Mouse (Mus musculus) thymus, adult 2 months (tissue): ENCODE measurements around the gene Ryr2. TPM values are rescaled to one million over a fixed set of nuclear protein-coding genes. Genes with fewer than 3 reads are reported as not detected.
"Not testable (repeated sequence)": the region's sequence is repeated elsewhere in the genome, so short reads cannot be mapped to it uniquely, and the experiment has no call there.

Experiments used
- DNase-seq: peaks from one replicate; pipeline ENCODE4 v3.0.0; 2021
- H3K27ac ChIP-seq: fragments of 200-500 bp; 2 replicates; pipeline ENCODE4 v1.5.1; 2012; ENCODE audit warnings: low read length, control low read depth; ENCODE audit not compliant: control insufficient read depth, insufficient read depth
- H3K27me3 ChIP-seq: fragments of 200-500 bp; 2 replicates; pipeline ENCODE4 v1.6.1; 2012; ENCODE audit warnings: mild to moderate bottlenecking, low read length, moderate library complexity, mixed read lengths; ENCODE audit not compliant: control insufficient read depth, insufficient read depth
- H3K36me3 ChIP-seq: fragments of 200-500 bp; 2 replicates; pipeline ENCODE4 v1.6.1; 2012; ENCODE audit warnings: mild to moderate bottlenecking, low read length, moderate library complexity; ENCODE audit not compliant: control insufficient read depth, insufficient read depth
- H3K4me1 ChIP-seq: fragments of 200-500 bp; replicated peaks from 2 replicates; pipeline ENCODE4 v1.6.1; 2012; ENCODE audit warnings: low read length; ENCODE audit not compliant: control insufficient read depth, insufficient read depth
- H3K4me3 ChIP-seq: fragments of 200-500 bp; 2 replicates; pipeline ENCODE4 v1.5.1; 2012; ENCODE audit warnings: mild to moderate bottlenecking, low read length, control low read depth, moderate library complexity; ENCODE audit not compliant: control insufficient read depth, insufficient read depth
- CTCF ChIP-seq: fragments of 200-500 bp; IDR thresholded peaks from 2 replicates; pipeline ENCODE4 v1.5.1; 2012; ENCODE audit warnings: mild to moderate bottlenecking, control low read depth, low read length, moderate library complexity, borderline replicate concordance; ENCODE audit not compliant: control insufficient read depth, poor library complexity, insufficient read depth; ENCODE audit errors: extremely low read depth
- POLR2A ChIP-seq: fragments of 200-500 bp; IDR thresholded peaks from 2 replicates; pipeline ENCODE4 v1.6.1; 2012; ENCODE audit warnings: mild to moderate bottlenecking, low read length, control low read depth, moderate library complexity; ENCODE audit not compliant: control insufficient read depth, poor library complexity, insufficient read depth; ENCODE audit errors: extremely low read depth
- WGBS: fragments of 180-500 bp; shearing (Covaris S2); methylation state at CpG from one replicate; pipeline ENCODE4 v1.1.7; 2018; 5-methylcytosine and 5-hydroxymethylcytosine counted together
- polyA plus RNA-seq: library from polyadenylated mRNA; depleted of rRNA; stranded (reverse); fragments of >200 nt; gene quantifications from 2 replicates; pipeline ENCODE4 v1.2.3, GENCODE M21; 2012; rRNA removed

The Ryr2 gene
- polyA plus RNA-seq, result 0.61 and 3.6 TPM in 2 replicates

DNA sequence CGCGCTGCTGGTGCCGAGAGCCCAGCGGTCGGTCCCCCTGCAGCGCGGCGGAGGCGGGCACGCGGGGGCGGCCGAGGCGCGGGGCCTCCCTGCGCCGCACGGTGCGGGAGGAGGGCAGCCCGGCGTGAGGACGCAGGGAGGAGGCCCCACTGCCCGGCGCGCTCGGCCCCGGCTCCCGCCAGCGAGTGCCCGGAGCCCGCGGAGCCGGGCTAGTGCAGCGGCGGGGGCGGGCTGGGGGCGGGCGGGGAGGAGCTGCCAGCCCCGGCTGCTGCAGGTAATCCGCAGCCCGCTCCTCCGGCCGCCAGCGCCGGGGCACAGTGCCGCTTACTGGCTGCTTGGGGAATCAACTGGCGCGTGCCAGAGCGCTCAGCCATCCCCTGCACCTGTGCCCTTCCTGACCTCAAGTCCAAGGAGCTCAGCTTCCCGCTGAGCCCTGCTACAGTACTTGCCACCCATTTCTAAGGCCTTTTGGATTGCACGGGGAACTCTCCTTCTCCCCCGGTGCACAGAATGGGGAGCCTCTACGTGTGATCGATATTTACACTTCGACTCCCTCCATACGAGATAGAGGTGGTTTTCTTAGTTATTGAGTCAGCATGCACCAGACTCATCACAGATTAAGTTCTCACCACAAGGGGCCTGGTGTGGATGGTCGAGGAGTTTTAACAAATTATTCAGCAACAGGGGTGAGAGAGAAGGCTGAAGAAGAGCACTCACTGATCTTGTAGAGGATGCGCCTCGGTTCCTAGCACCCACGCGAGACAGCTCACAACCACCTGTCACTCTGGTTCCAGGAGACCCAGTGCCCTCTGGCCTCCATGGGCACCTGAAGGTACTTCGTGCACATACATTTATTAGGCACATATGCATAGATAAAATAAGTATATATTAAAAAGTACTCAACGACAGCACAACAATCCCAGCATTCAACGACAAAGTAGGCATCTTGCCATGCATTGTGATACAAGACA, at the start of gene Ryr2:
Ryr2 (minus strand) TSS at position 284 of the 971 bp plus-strand sequence.
- H3K4me3 ChIP-seq, result no peak within 1 kb of the TSS

DNA sequence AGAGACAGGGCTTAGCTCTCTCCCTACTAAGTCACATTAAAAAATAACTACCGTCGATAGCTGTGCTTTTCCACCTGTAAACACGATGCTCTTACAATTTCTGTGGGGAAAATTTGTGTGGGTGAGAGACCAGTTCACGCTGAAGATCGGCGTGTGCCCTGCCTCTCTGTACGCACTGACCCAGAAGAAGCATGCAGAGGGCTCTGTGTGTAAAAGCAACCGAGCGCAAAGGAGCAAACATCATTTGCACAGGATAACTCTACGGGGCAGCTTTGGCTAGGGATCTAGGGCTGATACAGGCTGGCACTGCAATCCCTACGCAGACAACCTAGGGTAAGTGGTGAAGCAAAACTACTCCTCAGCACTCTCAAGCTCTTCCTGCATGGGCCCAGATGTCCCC, 47.2 kb upstream of the Ryr2 start:
- WGBS, result 95% methylated on average over 11 of the region's 11 CpGs
- Histone ChIP-seq H3K27me3 (no peaks in the 10 kb centered on the region), H3K4me3 (no peak overlapping the region), H3K36me3 (no peaks in the 10 kb centered on the region), H3K27ac (no peak overlapping the region), H3K4me1 (no peaks in the 10 kb centered on the region)
- no peak for DNase-seq
- TF ChIP-seq CTCF (no peak), POLR2A (no peak)

More for the DNA sequence above, at the start of gene Ryr2:
- Histone ChIP-seq H3K4me1 (no peaks in the 10 kb centered on the region), H3K27ac (no peak within 1 kb of the TSS), H3K36me3 (no peaks in the 10 kb centered on the region), H3K27me3 (no peaks in the 10 kb centered on the region; the same call in 1 of the 2 replicates)
- 13% methylated on average over 64 of the region's 64 CpGs for WGBS
- TF ChIP-seq POLR2A (no peak), CTCF (no peak)
- DNase-seq, result peak; percentile 4

DNA sequence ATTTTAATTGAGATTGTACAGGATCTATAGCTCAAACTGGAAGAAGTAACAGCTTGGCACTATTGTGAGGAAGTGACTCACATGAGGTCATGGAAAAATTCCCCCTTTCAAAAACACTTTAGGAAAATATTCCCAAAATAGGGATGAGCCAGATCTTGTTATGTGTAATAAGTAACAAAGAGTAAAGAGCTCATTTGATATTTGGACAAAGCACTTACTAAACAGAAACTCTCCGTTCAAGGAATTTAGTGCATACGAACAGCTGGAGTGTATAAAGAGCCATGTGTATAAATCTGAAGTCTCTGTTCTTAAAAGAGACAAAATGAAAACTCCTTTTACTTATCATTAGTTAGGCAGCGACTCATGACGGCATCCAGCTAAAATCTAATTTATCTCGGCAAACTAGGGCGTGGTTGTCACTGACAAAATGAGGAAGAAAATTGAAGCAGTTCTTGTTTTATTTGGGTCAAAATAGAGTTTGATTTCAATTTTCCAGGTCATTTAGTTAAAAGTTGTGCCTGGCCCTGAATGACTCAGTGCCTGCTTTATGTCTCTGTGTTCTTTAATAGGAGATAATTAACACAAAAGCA, 40.3 kb upstream of the Ryr2 start:
- Histone ChIP-seq H3K27me3 (no peaks in the 10 kb centered on the region), H3K4me3 (no peak overlapping the region), H3K4me1 (no peaks in the 10 kb centered on the region), H3K27ac (no peak overlapping the region), H3K36me3 (no peaks in the 10 kb centered on the region)
- no peak for TF ChIP-seq CTCF
- TF ChIP-seq POLR2A, result no peak
- no peak for DNase-seq
- 90% methylated on average over 6 of the region's 6 CpGs for WGBS

GRCm38 (mm10) chr13:12146402-12146801, 39.7 kb upstream of the Ryr2 start:
- H3K4me1 ChIP-seq, result no peaks in the 10 kb centered on the region
- no peaks in the 10 kb centered on the region for H3K36me3 ChIP-seq
- TF ChIP-seq CTCF (no peak), POLR2A (no peak)
- WGBS, result 90% methylated on average over 2 of the region's 2 CpGs
- H3K27me3 ChIP-seq, result no peaks in the 10 kb centered on the region
- no peak overlapping the region for H3K4me3 ChIP-seq
- no peak for DNase-seq
- H3K27ac ChIP-seq, result no peak overlapping the region

GRCm38 (mm10) chr13:12143347-12143746, 36.6 kb upstream of the Ryr2 start:
- TF ChIP-seq POLR2A (no peak), CTCF (no peak)
- WGBS, result 95% methylated on average over 5 of the region's 5 CpGs
- DNase-seq, result no peak
- Histone ChIP-seq H3K36me3 (no peaks in the 10 kb centered on the region), H3K4me1 (no peaks in the 10 kb centered on the region), H3K27me3 (no peaks in the 10 kb centered on the region), H3K4me3 (no peak overlapping the region), H3K27ac (no peak overlapping the region)

GRCm38 (mm10) chr13:12136461-12136860, 29.7 kb upstream of the Ryr2 start:
- H3K36me3 ChIP-seq, DNase-seq, H3K27ac ChIP-seq, H3K4me1 ChIP-seq, H3K4me3 ChIP-seq, H3K27me3 ChIP-seq: not testable (repeated sequence)
- 96% methylated on average over 10 of the region's 10 CpGs for WGBS
